Mouse (Mus musculus) G1E (cell line): ENCODE data around the gene Slfnl1. TPM values are rescaled to one million over a fixed set of nuclear protein-coding genes. Genes with fewer than 3 reads are reported as not detected.

Experiments used
- ATAC-seq: 2 replicates; pipeline ENCODE4 v1.8.0; 2016; ENCODE audit warnings: mild to moderate bottlenecking; ENCODE audit not compliant: insufficient number of reproducible peaks, poor library complexity, low FRiP score, severe bottlenecking; ENCODE audit errors: extremely low read depth
- DNase-seq: peaks from one replicate; pipeline ENCODE4 v3.0.0; 2012; ENCODE audit warnings: low spot score
- H3K27me3 ChIP-seq: 2 replicates; pipeline ENCODE4 v1.6.1; 2012; ENCODE audit warnings: mild to moderate bottlenecking, low read length, inconsistent platforms; ENCODE audit not compliant: insufficient read depth
- H3K36me3 ChIP-seq: replicated peaks from 2 replicates; pipeline ENCODE3; 2012; ENCODE audit warnings: mild to moderate bottlenecking, inconsistent platforms
- H3K4me1 ChIP-seq: 2 replicates; pipeline ENCODE4 v1.6.1; 2012; ENCODE audit warnings: low read depth, low read length, inconsistent platforms, mixed read lengths; ENCODE audit not compliant: insufficient read depth
- H3K4me3 ChIP-seq: 2 replicates; pipeline ENCODE4 v1.5.1; 2012; ENCODE audit warnings: low read depth, mild to moderate bottlenecking, inconsistent platforms, low read length, moderate library complexity, mixed read lengths
- H3K9me3 ChIP-seq: replicated peaks from 2 replicates; pipeline ENCODE4 v1.6.1; 2012; ENCODE audit warnings: inconsistent platforms
- CTCF ChIP-seq: IDR thresholded peaks from 2 replicates; pipeline ENCODE4 v1.5.1; 2012; ENCODE audit warnings: low read depth, low read length, inconsistent platforms, mixed read lengths
- GATA1 ChIP-seq: IDR thresholded peaks from 2 replicates; pipeline ENCODE4 v1.6.1; 2012; ENCODE audit warnings: borderline replicate concordance, low read length, inconsistent platforms, mixed read lengths
- GATA2 ChIP-seq: IDR thresholded peaks from 2 replicates; pipeline ENCODE4 v1.6.1; 2012; ENCODE audit warnings: low read depth, low read length, inconsistent platforms, borderline replicate concordance
- POLR2AphosphoS5 ChIP-seq: IDR thresholded peaks from 2 replicates; pipeline ENCODE4 v1.6.1; 2012; ENCODE audit warnings: low read depth, low read length, inconsistent platforms; ENCODE audit not compliant: insufficient replicate concordance
- TAL1 ChIP-seq: conservative IDR thresholded peaks from 2 replicates; pipeline ENCODE4 v1.6.1; 2012; ENCODE audit warnings: low read depth, low read length, inconsistent platforms, mixed read lengths
- polyA plus RNA-seq: library from polyadenylated mRNA; stranded (reverse); fragments of >175 nt; gene quantifications from 2 replicates; pipeline ENCODE4 v1.2.3, GENCODE M21; 2012
- total RNA-seq, 2 experiments: library from RNA; stranded (forward) in 1 of 2; stranded (reverse) in 1 of 2; fragments of 200-1000 nt in 1 of 2; fragments of >200 nt in 1 of 2; fragmentation: Nextera tagmentation in 1 of 2; gene quantifications; 2 replicates each; pipeline ENCODE4 v1.2.3; 2014 to 2017

Slfnl1 gene
- total and polyA plus RNA-seq, 3 experiments: not detected

DNA sequence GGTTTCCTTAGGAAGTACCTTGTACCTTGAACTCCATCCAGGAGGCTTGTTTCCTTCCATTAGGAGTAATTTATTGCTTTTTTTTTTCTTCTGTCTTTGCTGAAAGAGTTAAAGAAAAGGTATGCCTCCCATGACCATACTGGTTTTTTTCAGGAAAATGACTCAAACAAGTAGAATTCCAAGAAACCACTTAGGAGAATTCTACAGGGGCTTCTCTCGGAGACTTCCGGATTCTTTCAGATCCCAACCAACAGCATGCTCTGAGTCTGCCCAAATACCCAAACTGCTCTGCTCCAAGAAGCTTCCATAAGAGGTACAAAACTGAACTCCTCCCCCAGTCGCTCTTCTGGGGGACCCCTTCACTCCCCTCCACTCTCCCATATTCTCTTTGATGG lies 39.0 kb downstream of the Slfnl1 start:
- peaks cover 17% of the 10 kb centered on the region for H3K36me3 ChIP-seq
- TF ChIP-seq TAL1 (no peak), CTCF (no peak), GATA1 (no peak)
- no peak overlapping the region; the same call in 1 of the 2 replicates for H3K4me3 ChIP-seq
- ATAC-seq: no peak
- DNase-seq: no peak
- peaks cover 33% of the 10 kb centered on the region for H3K4me1 ChIP-seq
- no peaks in the 10 kb centered on the region for H3K27me3 ChIP-seq
- H3K9me3 ChIP-seq: no peaks in the 10 kb centered on the region

DNA sequence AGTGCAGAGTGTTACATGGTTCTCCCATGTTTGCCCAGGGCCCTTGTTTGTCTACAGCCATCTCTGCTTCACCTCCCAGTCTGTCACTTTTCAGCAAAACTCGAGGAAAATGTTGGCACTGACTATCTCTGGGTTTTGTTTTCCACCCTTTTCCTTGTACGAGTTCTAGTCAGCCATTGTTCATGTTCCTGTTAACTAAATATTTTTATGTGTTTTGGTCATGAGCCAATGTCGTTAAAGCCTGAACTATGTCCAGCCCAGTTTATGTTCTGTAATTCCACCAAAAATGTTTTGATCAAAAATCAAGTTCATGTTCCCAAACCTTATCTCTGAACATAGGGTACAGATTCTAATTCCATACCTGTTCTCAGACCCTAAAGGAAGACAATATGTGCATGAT lies 39.7 kb downstream of the Slfnl1 start:
- DNase-seq (no peak), ATAC-seq (no peak)
- Histone ChIP-seq H3K4me3 (no peak overlapping the region), H3K36me3 (peaks cover 11% of the 10 kb centered on the region), H3K27me3 (peaks cover 5% of the 10 kb centered on the region; the same call in 1 of the 2 replicates), H3K4me1 (peaks cover 32% of the 10 kb centered on the region), H3K9me3 (no peaks in the 10 kb centered on the region)
- TF ChIP-seq GATA2 (no peak), CTCF (no peak), POLR2AphosphoS5 (no peak)

DNA sequence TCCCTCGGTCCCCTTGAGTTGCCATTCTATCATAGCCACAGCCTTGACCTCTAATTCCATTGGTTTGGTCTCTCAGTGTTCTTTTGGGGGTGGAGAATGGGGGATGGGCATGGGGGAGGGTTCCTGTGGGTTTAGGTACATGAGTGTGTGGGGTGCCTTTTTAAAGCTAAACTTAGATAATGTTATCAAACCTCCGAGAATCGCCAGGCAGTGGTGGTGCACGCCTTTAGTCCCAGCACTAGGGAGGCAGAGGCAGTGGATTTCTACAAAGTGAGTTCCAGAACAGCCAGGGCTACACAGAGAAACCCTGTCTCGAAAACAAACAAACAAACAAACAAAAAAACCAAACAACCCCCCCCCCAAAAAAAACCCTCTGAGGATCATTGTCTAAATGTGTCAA lies 48.9 kb downstream of the Slfnl1 start:
- TF ChIP-seq CTCF (no peak), POLR2AphosphoS5 (no peak), GATA2 (no peak), GATA1 (no peak), TAL1 (no peak)
- ATAC-seq (no peak), DNase-seq (no peak)

DNA sequence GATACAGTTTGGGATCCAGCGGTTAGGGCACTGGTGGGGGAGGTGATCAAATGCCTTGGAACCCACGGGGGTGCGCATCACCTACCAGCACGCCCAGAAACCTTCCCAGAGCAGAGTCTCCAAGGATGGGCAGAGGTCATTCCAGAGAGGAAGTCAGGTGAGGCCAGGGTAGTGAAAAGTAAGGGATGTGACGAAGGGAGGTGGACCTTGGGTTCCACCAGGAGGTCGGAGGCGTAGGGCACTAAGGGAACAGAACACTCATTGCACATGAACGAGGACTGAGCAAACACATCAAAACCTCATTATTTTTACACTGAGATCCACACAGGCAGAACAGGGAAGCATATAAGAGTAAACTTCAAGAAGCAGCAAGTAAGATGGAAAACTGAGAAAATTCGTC lies 49.7 kb downstream of the Slfnl1 start:
- H3K4me1 ChIP-seq: peaks cover 6% of the 10 kb centered on the region; the same call in 1 of the 2 replicates
- H3K36me3 ChIP-seq: no peaks in the 10 kb centered on the region
- H3K27me3 ChIP-seq: peaks cover 51% of the 10 kb centered on the region
- ATAC-seq: no peak
- TF ChIP-seq POLR2AphosphoS5 (no peak), CTCF (no peak), GATA1 (no peak), TAL1 (no peak)
- no peak for DNase-seq
- H3K9me3 ChIP-seq: peaks cover 5% of the 10 kb centered on the region
- H3K4me3 ChIP-seq: no peak overlapping the region

More for the DNA sequence above, 48.9 kb downstream of the Slfnl1 start:
- H3K4me1 ChIP-seq: peaks cover 8% of the 10 kb centered on the region; the same call in 1 of the 2 replicates
- peaks cover 51% of the 10 kb centered on the region for H3K27me3 ChIP-seq
- no peaks in the 10 kb centered on the region for H3K36me3 ChIP-seq
- H3K9me3 ChIP-seq: peaks cover 5% of the 10 kb centered on the region
- no peak overlapping the region for H3K4me3 ChIP-seq

Other genes with a start within 250 kb of the Slfnl1 start
- gene Foxo6, start 244.9 kb upstream of the Slfnl1 start, total RNA-seq (2014; fragmentation: Nextera tagmentation): not detected in 2 replicates
- gene Foxo6, start 244.9 kb upstream of the Slfnl1 start, total RNA-seq (2017): not detected in 2 replicates
- not detected in 2 replicates for gene Foxo6, start 244.9 kb upstream of the Slfnl1 start, polyA plus RNA-seq
- gene Scmh1, start 127.0 kb upstream of the Slfnl1 start, total RNA-seq (2014; fragmentation: Nextera tagmentation): not detected in 2 replicates
- 0.06 and 0.44 TPM in 2 replicates for gene Scmh1, start 127.0 kb upstream of the Slfnl1 start, total RNA-seq (2017)
- not detected in 2 replicates for gene Scmh1, start 127.0 kb upstream of the Slfnl1 start, polyA plus RNA-seq
- 41.3 and 41.6 TPM in 2 replicates for gene Ctps, start 38.0 kb downstream of the Slfnl1 start, total RNA-seq (2014; fragmentation: Nextera tagmentation)
- 39.8 and 40.8 TPM in 2 replicates for gene Ctps, start 38.0 kb downstream of the Slfnl1 start, total RNA-seq (2017)
- 6.2 and 9.3 TPM in 2 replicates for gene Ctps, start 38.0 kb downstream of the Slfnl1 start, polyA plus RNA-seq
- not detected in 2 replicates for gene Gm8439, start 56.5 kb downstream of the Slfnl1 start, total RNA-seq (2014; fragmentation: Nextera tagmentation)
- not detected in 2 replicates for gene Gm8439, start 56.5 kb downstream of the Slfnl1 start, total RNA-seq (2017)
- gene Gm8439, start 56.5 kb downstream of the Slfnl1 start, polyA plus RNA-seq: not detected in 2 replicates
- 65.4 and 67.9 TPM in 2 replicates for gene Cited4, start 134.3 kb downstream of the Slfnl1 start, total RNA-seq (2014; fragmentation: Nextera tagmentation)
- gene Cited4, start 134.3 kb downstream of the Slfnl1 start, total RNA-seq (2017): 82.3 and 128 TPM in 2 replicates
- gene Cited4, start 134.3 kb downstream of the Slfnl1 start, polyA plus RNA-seq: 625 and 793 TPM in 2 replicates
- gene Kcnq4, start 216.4 kb downstream of the Slfnl1 start, total RNA-seq (2014; fragmentation: Nextera tagmentation): not detected in 2 replicates
- 0.05 and 0.06 TPM in 2 replicates for gene Kcnq4, start 216.4 kb downstream of the Slfnl1 start, total RNA-seq (2017)
- gene Kcnq4, start 216.4 kb downstream of the Slfnl1 start, polyA plus RNA-seq: not detected in 2 replicates